Mouse (Mus musculus): ENCODE results near the gene Vamp4. TPM values are rescaled to one million over a fixed set of nuclear protein-coding genes. Genes with fewer than 3 reads are reported as not detected.

The Vamp4 gene
- polyA plus RNA-seq, 1 experiment from 2014 or later, result 57.7 TPM

DNA sequence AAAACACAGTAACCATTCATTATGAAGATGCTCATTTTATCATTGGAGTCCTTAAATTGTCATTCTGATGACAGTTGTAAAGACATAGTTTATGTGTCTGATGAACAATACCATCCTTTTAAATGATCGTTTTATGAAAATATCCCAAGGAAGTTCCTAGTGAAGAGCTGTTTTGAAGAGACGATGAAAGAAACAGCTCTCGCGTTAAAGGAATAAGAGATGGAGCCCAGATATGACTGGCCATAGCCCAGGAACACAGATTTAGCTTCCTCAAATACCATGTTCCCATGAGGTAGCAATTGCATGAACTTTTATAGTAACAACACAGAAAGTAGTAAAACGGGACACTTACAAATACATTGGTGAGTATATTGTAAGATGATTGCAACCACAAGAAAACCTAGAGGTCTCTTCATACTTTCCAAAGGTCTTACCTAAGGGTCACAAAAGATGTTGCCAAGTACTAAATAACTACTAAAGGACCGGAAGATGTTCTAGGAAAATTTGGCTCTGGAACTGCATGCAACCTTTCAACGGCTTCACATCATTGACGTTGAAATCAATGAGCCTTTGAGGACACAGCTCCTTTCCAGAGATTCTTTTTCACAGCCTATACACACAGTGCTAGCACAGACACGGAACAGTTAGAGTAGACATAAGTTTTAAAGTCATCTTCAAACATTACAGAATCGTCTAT is 21.2 kb upstream of the Vamp4 start:
- Histone ChIP-seq H3K36me3 (ENCODE audit: control insufficient read depth, insufficient read depth, low read length) (peaks cover 9% of the 10 kb centered on the region), H3K4me1 (replicated peaks; ENCODE audit: control insufficient read depth, insufficient read depth, low read length) (peaks cover 11% of the 10 kb centered on the region), H3K27me3 (ENCODE audit: control insufficient read depth, insufficient read depth, low read depth, low read length) (no peaks in the 10 kb centered on the region), H3K4me2 (ENCODE audit: low read depth, low read length) (peak overlapping the region; percentile 96), H3K4me3 (ENCODE audit: low read length) (peak overlapping the region; percentile 87), H3K27ac (ENCODE audit: low read length) (peak overlapping the region; percentile 51; the same call in 1 of the 2 replicates), H3K9me3 (ENCODE audit: control insufficient read depth, low read length) (no peaks in the 10 kb centered on the region), H3K9ac (ENCODE audit: low read length) (peak overlapping the region; percentile 83)
- 60% methylated on average over 10 of the region's 10 CpGs for WGBS
- ATAC-seq (ENCODE audit: low read depth), result no peak

- WGBS, result 74% methylated on average over 5 of the region's 5 CpGs
- H3K27ac ChIP-seq (ENCODE audit: low read length), result no peak overlapping the region
- no peak overlapping the region for H3K4me2 ChIP-seq (ENCODE audit: low read depth, low read length)
- peaks cover 9% of the 10 kb centered on the region for H3K36me3 ChIP-seq (ENCODE audit: control insufficient read depth, insufficient read depth, low read length)
- H3K4me1 ChIP-seq (replicated peaks; ENCODE audit: control insufficient read depth, insufficient read depth, low read length), result peaks cover 11% of the 10 kb centered on the region
- H3K9ac ChIP-seq (ENCODE audit: low read length), result no peak overlapping the region
- H3K27me3 ChIP-seq (ENCODE audit: control insufficient read depth, insufficient read depth, low read depth, low read length), result no peaks in the 10 kb centered on the region
- no peak overlapping the region for H3K4me3 ChIP-seq (ENCODE audit: low read length)
- H3K9me3 ChIP-seq (ENCODE audit: control insufficient read depth, low read length), result no peaks in the 10 kb centered on the region
- ATAC-seq (ENCODE audit: low read depth), result no peak
These were observed 20.6 kb upstream of the Vamp4 start for GRCm38 (mm10) chr1:162549615-162550283.

DNA sequence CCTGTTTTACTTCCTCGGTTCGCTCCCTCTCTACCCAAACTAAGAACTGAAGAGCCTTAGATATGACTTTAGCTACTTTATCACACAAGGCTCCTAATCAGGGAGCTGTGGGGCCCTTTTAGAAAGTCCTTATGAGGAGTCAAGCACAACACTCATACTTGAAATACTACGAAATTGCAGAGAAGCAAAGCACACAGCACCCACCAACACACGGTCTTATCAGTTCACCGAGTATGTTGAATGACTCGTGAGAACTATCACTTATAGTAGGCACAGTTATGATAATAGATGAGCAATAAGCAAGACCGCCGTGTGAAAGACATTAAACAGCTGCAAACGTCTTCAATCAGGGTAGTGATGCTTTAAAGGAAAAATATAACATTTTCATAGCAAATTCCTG is 17.4 kb upstream of the Vamp4 start:
- no peak for ATAC-seq (ENCODE audit: low read depth)
- H3K4me2 ChIP-seq (ENCODE audit: low read depth, low read length), result no peak overlapping the region
- H3K4me3 ChIP-seq (ENCODE audit: low read length), result no peak overlapping the region
- no peaks in the 10 kb centered on the region for H3K27me3 ChIP-seq (ENCODE audit: control insufficient read depth, insufficient read depth, low read depth, low read length)
- H3K36me3 ChIP-seq (ENCODE audit: control insufficient read depth, insufficient read depth, low read length), result no peaks in the 10 kb centered on the region
- 55% methylated on average over 9 of the region's 9 CpGs for WGBS
- H3K4me1 ChIP-seq (replicated peaks; ENCODE audit: control insufficient read depth, insufficient read depth, low read length), result 0 out of 2 replicates have a peak, but pooled peaks cover 2% of the 10 kb centered on the region
- no peaks in the 10 kb centered on the region for H3K9me3 ChIP-seq (ENCODE audit: control insufficient read depth, low read length)
- H3K9ac ChIP-seq (ENCODE audit: low read length), result no peak overlapping the region
- H3K27ac ChIP-seq (ENCODE audit: low read length), result no peak overlapping the region

GRCm38 (mm10) chr1:162554193-162554592 is 16.1 kb upstream of the Vamp4 start:
- no peak overlapping the region for H3K4me2 ChIP-seq (ENCODE audit: low read depth, low read length)
- no peak for ATAC-seq (ENCODE audit: low read depth)
- WGBS, result 80% methylated on average over 3 of the region's 3 CpGs
- H3K27ac ChIP-seq (ENCODE audit: low read length), result no peak overlapping the region
- no peaks in the 10 kb centered on the region for H3K36me3 ChIP-seq (ENCODE audit: control insufficient read depth, insufficient read depth, low read length)
- H3K9me3 ChIP-seq (ENCODE audit: control insufficient read depth, low read length), result no peaks in the 10 kb centered on the region
- H3K4me3 ChIP-seq (ENCODE audit: low read length), result no peak overlapping the region
- H3K9ac ChIP-seq (ENCODE audit: low read length), result no peak overlapping the region
- no peaks in the 10 kb centered on the region for H3K4me1 ChIP-seq (replicated peaks; ENCODE audit: control insufficient read depth, insufficient read depth, low read length)
- no peaks in the 10 kb centered on the region for H3K27me3 ChIP-seq (ENCODE audit: control insufficient read depth, insufficient read depth, low read depth, low read length)

GRCm38 (mm10) chr1:162563236-162563635 is 7.1 kb upstream of the Vamp4 start:
- H3K27ac ChIP-seq (ENCODE audit: low read length), result no peak overlapping the region

DNA sequence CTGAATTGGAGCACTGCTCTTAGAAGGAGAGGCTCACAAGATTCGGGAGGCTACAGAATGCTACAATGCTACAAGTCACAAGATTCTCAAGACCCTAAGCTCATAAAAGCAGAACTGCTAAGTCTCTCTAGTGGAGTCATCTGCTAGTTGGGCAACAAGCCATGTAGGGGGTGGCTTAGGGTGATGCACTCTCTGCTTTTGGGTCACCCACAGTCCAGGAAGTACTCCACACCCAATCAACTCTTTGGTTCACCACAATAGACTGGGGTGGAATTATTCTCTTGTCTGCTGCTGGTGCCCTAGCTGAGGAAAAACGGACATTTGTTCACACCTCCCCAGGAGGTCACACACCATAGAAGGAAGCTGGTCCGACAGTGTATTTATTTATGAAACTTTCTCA is 5.3 kb upstream of the Vamp4 start:
- Histone ChIP-seq H3K36me3 (ENCODE audit: control insufficient read depth, insufficient read depth, low read length) (no peaks in the 10 kb centered on the region), H3K27ac (ENCODE audit: low read length) (no peak overlapping the region), H3K4me1 (replicated peaks; ENCODE audit: control insufficient read depth, insufficient read depth, low read length) (0 out of 2 replicates have a peak, but pooled peaks cover 4% of the 10 kb centered on the region), H3K9me3 (ENCODE audit: control insufficient read depth, low read length) (no peaks in the 10 kb centered on the region), H3K9ac (ENCODE audit: low read length) (no peak overlapping the region), H3K27me3 (ENCODE audit: control insufficient read depth, insufficient read depth, low read depth, low read length) (no peaks in the 10 kb centered on the region), H3K4me2 (ENCODE audit: low read depth, low read length) (no peak overlapping the region), H3K4me3 (ENCODE audit: low read length) (no peak overlapping the region)
- peak; percentile 49; the same call in 1 of the 2 replicates for ATAC-seq (ENCODE audit: low read depth)
- WGBS, result 37% methylated on average over 3 of the region's 3 CpGs

More at GRCm38 (mm10) chr1:162563236-162563635, 7.1 kb upstream of the Vamp4 start:
- Histone ChIP-seq H3K36me3 (ENCODE audit: control insufficient read depth, insufficient read depth, low read length) (no peaks in the 10 kb centered on the region), H3K9ac (ENCODE audit: low read length) (no peak overlapping the region), H3K4me2 (ENCODE audit: low read depth, low read length) (no peak overlapping the region), H3K9me3 (ENCODE audit: control insufficient read depth, low read length) (no peaks in the 10 kb centered on the region), H3K27me3 (ENCODE audit: control insufficient read depth, insufficient read depth, low read depth, low read length) (no peaks in the 10 kb centered on the region), H3K4me3 (ENCODE audit: low read length) (no peak overlapping the region), H3K4me1 (replicated peaks; ENCODE audit: control insufficient read depth, insufficient read depth, low read length) (0 out of 2 replicates have a peak, but pooled peaks cover 2% of the 10 kb centered on the region)
- 76% methylated on average over 1 of the region's 1 CpGs for WGBS
- ATAC-seq (ENCODE audit: low read depth), result no peak

DNA sequence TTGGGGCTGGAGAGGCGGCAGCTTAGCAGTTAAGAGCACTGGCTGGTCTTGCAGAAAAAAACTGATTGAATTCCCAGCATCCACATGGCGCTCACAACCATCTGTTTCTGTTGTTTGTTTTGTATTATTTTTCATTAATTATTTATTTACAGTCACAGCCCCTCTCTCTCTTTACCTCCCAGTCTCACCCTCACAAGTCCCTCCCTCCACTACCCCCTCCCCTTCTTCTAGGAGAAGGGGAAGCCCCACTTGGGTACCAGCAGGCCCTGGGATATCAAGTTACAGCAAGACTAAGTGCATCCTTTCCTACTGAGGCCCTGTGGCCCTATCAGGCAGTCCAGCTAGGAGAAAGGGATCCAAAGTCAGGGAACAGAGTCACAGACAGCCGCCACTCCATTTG is 3.0 kb upstream of the Vamp4 start:
- Histone ChIP-seq H3K27me3 (ENCODE audit: control insufficient read depth, insufficient read depth, low read depth, low read length) (no peaks in the 10 kb centered on the region), H3K36me3 (ENCODE audit: control insufficient read depth, insufficient read depth, low read length) (no peaks in the 10 kb centered on the region), H3K4me2 (ENCODE audit: low read depth, low read length) (no peak overlapping the region), H3K9ac (ENCODE audit: low read length) (no peak overlapping the region), H3K4me1 (replicated peaks; ENCODE audit: control insufficient read depth, insufficient read depth, low read length) (0 out of 2 replicates have a peak, but pooled peaks cover 8% of the 10 kb centered on the region), H3K4me3 (ENCODE audit: low read length) (no peak overlapping the region), H3K9me3 (ENCODE audit: control insufficient read depth, low read length) (no peaks in the 10 kb centered on the region), H3K27ac (ENCODE audit: low read length) (no peak overlapping the region)
- ATAC-seq (ENCODE audit: low read depth), result no peak
- 43% methylated on average over 3 of the region's 3 CpGs for WGBS

DNA sequence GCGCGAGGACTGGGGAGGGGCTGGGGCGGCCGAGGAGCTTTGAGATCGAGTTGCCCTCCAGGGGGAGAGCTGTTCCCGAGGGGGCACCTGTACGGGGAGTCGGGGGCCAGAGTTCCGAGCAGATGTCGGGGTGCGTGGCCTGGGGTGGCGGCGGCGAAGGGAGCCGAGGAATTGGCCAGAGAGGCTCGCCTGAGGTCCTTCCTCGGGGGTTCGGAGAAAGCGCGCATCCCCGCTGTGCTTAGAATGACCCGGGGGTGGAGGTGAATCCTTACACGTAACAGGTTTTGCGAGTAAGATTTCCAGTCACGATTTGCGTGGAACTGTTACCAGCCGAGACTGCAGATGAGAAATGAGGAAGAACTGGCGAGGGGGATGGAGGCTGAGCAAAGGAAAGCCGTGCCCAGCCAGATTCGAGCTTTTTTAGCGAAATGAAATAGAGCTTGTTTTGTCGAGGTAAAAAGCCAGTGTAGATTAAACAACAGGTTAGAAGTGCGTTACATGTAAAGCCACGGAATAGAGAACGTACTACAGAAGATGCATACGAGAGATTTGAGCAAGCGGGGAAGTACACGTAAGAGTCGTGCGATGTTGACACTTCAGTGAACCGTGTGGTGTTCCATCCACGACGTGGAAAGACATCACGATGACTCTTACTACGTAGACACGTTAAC is 751 bp downstream of the Vamp4 start:
- Histone ChIP-seq H3K4me2 (ENCODE audit: low read depth, low read length) (peak overlapping the region; percentile 78), H3K4me3 (ENCODE audit: low read length) (peak overlapping the region; percentile 95), H3K27ac (ENCODE audit: low read length) (peak overlapping the region; percentile 89), H3K36me3 (ENCODE audit: control insufficient read depth, insufficient read depth, low read length) (peaks cover 12% of the 10 kb centered on the region), H3K9ac (ENCODE audit: low read length) (peak overlapping the region; percentile 90), H3K9me3 (ENCODE audit: control insufficient read depth, low read length) (peaks cover 7% of the 10 kb centered on the region), H3K4me1 (replicated peaks; ENCODE audit: control insufficient read depth, insufficient read depth, low read length) (0 out of 2 replicates have a peak, but pooled peaks cover 8% of the 10 kb centered on the region), H3K27me3 (ENCODE audit: control insufficient read depth, insufficient read depth, low read depth, low read length) (no peaks in the 10 kb centered on the region)
- under 1% methylated on average over 46 of the region's 46 CpGs for WGBS
- peak; percentile 52 for ATAC-seq (ENCODE audit: low read depth)

DNA sequence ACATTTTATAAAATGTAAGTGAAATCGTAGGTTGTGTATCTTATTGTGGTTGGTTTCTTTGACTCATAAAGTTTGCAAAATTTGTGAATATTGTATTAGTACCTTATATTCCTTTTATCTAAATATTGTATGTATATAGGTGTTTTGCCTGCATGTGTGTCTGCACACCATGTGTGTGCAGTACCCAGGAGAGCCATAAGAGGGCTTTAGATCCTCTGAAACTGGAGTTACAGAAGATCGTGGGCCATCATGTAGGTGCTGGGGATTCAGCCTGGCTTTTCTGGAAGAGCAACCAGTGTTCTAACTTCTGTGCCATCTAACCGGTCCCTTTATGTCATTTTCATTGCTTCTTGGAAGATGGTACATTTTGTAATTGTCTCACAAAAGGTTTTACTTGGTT is 4.8 kb downstream of the Vamp4 start:
- ATAC-seq (ENCODE audit: low read depth), result no peak
- no peak overlapping the region for H3K4me2 ChIP-seq (ENCODE audit: low read depth, low read length)
- H3K9me3 ChIP-seq (ENCODE audit: control insufficient read depth, low read length), result peaks cover 7% of the 10 kb centered on the region
- peaks cover 16% of the 10 kb centered on the region for H3K36me3 ChIP-seq (ENCODE audit: control insufficient read depth, insufficient read depth, low read length)
- 0 out of 2 replicates have a peak, but pooled peaks cover 3% of the 10 kb centered on the region for H3K4me1 ChIP-seq (replicated peaks; ENCODE audit: control insufficient read depth, insufficient read depth, low read length)
- H3K27ac ChIP-seq (ENCODE audit: low read length), result no peak overlapping the region
- H3K27me3 ChIP-seq (ENCODE audit: control insufficient read depth, insufficient read depth, low read depth, low read length), result no peaks in the 10 kb centered on the region
- no peak overlapping the region for H3K9ac ChIP-seq (ENCODE audit: low read length)
- no peak overlapping the region for H3K4me3 ChIP-seq (ENCODE audit: low read length)
- WGBS, result 98% methylated on average over 3 of the region's 3 CpGs

Data from lung, embryonic 16.5 days (tissue).